Mouse (Mus musculus): ENCODE measurements around the gene Zfp459. TPM values are rescaled to one million over a fixed set of nuclear protein-coding genes. Genes with fewer than 3 reads are reported as not detected.

Gene Zfp459
- polyA plus RNA-seq (2021; fragmentation: Nextera tagmentation) = 0.68 and 1.3 TPM in 2 replicates
- long read RNA-seq, experiment 1, partial matches to known transcripts = 0 of 1 reads
- long read RNA-seq, experiment 1, other reads (novel, unspliced or antisense) = 1 of 1 reads
- long read RNA-seq, experiment 2, partial matches to known transcripts = 0 of 4 reads
- long read RNA-seq, experiment 2, other reads (novel, unspliced or antisense) = 2 of 4 reads

DNA sequence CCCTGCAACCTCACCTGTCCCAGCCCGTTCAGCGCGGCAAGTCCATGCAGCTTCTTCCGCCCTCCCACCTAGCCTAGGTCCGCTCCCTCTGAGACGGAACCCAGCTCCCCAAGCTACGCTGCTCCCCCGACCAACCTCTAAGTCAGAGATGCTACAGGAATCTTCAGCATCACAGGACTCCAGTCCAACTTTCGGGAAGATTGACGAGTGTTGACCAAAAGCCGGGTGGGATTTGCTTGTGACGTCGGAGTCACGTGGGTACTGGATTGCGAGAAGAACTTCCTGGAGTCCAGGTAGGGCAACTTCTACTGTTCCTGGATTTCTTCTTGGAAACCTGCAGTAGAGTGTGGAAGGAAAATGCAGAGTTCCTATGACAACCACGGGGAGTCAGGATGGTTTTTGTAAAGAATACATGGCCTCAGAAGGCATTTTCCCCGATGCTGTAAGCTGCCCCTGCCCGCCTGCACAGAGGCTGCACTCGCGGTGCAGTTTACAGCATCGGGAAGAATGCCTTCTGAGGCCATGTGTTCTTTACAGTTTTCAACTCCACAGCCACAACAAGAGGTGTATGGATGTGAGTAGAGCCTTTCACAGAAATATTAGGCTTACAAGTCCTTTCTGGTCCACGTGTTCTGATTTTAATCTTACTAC is at the start of gene Zfp459:
TSS of gene Zfp459 (minus strand) at position 212 of the 651 bp plus-strand sequence.

DNA sequence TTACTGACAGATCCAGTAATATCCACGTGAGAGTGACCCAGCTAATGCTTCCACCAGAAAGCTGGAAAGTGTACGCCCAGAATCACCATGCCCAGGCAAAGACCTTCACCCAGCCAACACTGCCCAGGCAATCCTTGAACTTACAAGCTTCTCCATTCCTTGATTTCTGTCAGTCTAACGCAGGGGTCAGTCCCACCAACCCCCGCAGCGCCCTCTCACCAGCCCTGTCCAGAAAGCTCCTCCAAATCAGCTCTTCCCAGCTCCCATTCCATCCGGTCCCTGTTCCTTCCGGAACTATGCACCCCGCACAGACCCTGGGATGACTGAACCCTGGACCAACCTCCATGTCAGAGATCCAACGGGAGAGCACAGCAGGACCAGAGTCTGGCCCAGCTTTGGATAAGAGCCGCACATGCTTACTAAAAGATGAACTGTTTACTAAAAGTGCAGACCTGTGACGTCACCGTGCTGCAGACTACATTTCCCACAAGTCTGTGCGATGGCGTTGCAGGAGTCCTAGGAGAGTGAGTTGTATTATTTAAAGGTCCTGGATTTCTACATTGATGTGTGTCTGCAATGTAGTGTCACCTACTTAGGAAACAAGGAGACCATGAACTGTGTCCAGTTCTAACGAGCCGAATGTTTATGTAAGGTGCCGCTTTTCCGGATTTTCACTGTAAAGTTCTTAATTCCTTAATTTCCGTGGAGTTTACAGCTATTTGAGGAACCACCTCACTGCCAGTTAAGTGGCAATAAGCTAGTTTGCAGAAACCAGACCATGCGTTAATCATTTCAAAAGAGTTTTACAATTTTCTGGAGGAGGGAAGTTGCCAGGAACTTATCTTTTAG is 30.2 kb upstream of the Zfp459 start, which contains the start of gene Zfp874a:
TSS of gene Zfp874a (minus strand) at position 453 of the 849 bp plus-strand sequence.

DNA sequence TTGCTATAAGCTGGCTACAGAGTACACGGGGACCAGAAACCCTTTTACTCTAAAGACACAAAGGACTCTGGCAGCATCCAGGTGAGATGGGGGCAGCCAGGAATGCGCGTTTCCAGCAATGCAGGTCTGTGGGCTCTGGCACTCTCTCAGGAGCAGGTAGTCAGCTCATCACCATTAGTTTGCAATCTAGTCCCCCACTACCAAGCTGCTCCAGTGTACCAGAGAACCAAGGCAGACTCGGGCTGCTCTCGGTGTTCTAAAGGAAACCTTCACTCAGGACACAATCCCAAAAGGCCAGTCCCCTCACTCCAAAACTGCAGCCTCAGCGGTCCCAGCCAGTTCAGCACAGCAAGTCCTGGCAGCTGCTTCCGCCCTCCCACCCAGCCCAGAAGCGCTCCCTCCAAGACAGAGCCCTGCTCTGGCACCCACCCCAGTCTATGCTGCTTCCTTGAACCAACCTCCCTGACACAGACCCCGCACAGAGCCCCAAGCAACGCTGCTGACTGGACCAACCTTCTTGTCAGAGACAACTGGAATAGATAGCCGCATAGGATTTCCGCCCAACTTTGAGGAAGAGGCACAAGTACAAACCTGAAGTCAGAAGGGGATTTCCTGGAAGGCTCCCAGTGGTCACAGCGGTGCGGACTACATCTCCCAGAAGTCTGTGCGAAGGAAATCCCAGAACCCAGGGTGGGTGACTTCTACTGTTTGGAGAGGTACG is 21.9 kb downstream of the Zfp459 start, which contains the start of gene Zfp429:
TSS of gene Zfp429 (minus strand) at position 637 of the 721 bp plus-strand sequence.

DNA sequence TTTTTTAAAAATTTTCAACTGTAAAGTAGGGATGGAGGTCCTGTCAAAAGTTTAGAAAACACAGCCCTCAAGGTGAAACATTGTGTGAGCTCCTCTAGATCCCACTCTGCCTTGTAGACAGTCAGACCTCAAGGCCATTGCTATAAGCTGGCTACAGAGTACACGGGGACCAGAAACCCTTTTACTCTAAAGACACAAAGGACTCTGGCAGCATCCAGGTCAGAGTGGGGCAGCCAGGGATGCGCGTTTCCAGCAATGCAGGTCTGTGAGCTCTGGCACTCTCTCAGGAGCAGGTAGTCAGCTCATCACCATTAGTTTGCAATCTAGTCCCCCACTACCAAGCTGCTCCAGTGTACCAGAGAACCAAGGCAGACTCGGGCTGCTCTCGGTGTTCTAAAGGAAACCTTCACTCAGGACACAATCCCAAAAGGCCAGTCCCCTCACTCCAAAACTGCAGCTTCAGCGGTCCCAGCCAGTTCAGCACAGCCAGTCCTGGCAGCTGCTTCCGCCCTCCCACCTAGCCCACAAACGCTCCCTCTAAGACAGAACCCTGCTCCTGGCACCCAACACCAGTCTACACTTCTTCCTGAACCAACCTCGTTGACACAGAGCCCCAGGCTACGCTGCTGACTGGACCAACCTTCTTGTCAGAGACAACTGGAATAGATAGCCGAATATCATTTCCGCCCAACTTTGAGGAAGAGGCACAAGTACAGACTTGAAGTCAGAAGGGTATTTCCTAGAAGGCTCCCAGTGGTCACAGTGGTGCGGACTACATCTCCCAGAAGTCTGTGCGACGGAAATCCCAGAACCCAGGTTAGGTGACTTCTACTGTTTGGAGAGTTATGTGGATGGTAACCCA is 45.9 kb downstream of the Zfp459 start, which contains the start of the genes Gm28041 and Zfp456:
TSS of gene Gm28041 (minus strand) at position 684 of the 862 bp plus-strand sequence.
TSS of gene Zfp456 (minus strand) at position 761 of the 862 bp plus-strand sequence.

DNA sequence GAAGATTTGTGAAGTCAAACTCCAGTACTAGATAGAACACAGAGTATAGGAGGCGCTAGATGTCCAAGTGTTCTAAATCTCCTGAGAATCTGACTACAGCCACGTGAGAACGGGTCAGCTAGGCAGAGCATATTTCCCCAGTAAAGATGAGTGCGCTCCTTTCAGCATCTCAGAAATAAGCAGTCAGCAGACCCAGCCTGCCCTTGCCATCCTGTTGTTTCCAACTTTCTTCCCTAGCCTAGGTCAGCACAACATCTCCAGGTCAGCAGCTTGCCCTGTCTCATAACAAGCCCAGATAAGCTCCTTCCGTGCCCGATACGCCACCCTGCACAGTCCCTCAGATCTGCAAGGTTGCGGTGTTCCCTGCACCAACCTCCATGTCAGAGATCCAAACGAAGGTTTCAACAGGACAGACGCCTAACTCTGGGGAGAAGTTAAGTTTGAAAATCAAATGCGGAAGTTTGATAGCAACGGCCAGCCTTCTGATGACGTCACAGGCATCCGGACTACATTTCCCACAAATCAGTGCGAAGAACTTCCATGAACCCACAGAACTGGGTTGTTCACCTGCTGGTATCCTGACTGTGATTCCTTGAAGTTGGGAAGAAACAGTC is 61.0 kb downstream of the Zfp459 start, which contains the start of the genes Gm28044 and Zfp953:
TSS of gene Gm28044 (minus strand) at position 406 of the 614 bp plus-strand sequence.
TSS of gene Zfp953 (minus strand) at position 475 of the 614 bp plus-strand sequence.

Other genes starting within 250 kb of the Zfp459 start
- 1.5 and 2.0 TPM in 2 replicates for gene Rsl1, start 248.2 kb downstream of the Zfp459 start, polyA plus RNA-seq (2021; fragmentation: Nextera tagmentation)
- 0.87 and 1.0 TPM in 2 replicates for gene Zfp455, start 226.9 kb downstream of the Zfp459 start, polyA plus RNA-seq (2021; fragmentation: Nextera tagmentation)
- gene Zfp458, start 143.0 kb downstream of the Zfp459 start, polyA plus RNA-seq (2021; fragmentation: Nextera tagmentation) = 2.7 TPM in 2 replicates
- gene Zfp457, start 114.9 kb downstream of the Zfp459 start, polyA plus RNA-seq (2021; fragmentation: Nextera tagmentation) = 0.26 and 0.28 TPM in 2 replicates
- gene Zfp595, start 88.8 kb downstream of the Zfp459 start, polyA plus RNA-seq (2021; fragmentation: Nextera tagmentation) = 0.54 and 0.89 TPM in 2 replicates
- 0.56 TPM in 1 of 2 replicates, not detected in the other for gene Gm28044, start 60.9 kb downstream of the Zfp459 start, polyA plus RNA-seq (2021; fragmentation: Nextera tagmentation)
- gene Zfp953, start 60.8 kb downstream of the Zfp459 start, polyA plus RNA-seq (2021; fragmentation: Nextera tagmentation) = 0.18 and 0.21 TPM in 2 replicates
- 0.48 TPM in 1 of 2 replicates, not detected in the other for gene Gm28041, start 45.7 kb downstream of the Zfp459 start, polyA plus RNA-seq (2021; fragmentation: Nextera tagmentation)
- gene Zfp456, start 45.6 kb downstream of the Zfp459 start, polyA plus RNA-seq (2021; fragmentation: Nextera tagmentation) = 0.30 and 0.43 TPM in 2 replicates
- gene Zfp429, start 21.6 kb downstream of the Zfp459 start, polyA plus RNA-seq (2021; fragmentation: Nextera tagmentation) = 1.0 and 2.2 TPM in 2 replicates
- 5.8 and 7.5 TPM in 2 replicates for gene Zfp874a, start 30.2 kb upstream of the Zfp459 start, polyA plus RNA-seq (2021; fragmentation: Nextera tagmentation)
- 2.0 and 5.7 TPM in 2 replicates for gene Zfp874b, start 62.8 kb upstream of the Zfp459 start, polyA plus RNA-seq (2021; fragmentation: Nextera tagmentation)
- 4.1 and 5.1 TPM in 2 replicates for gene Zfp58, start 79.1 kb upstream of the Zfp459 start, polyA plus RNA-seq (2021; fragmentation: Nextera tagmentation)
- not detected in 2 replicates for gene Gm26965, start 104.7 kb upstream of the Zfp459 start, polyA plus RNA-seq (2021; fragmentation: Nextera tagmentation)
- 38.7 and 41.4 TPM in 2 replicates for gene Zfp87, start 104.8 kb upstream of the Zfp459 start, polyA plus RNA-seq (2021; fragmentation: Nextera tagmentation)
- 5.4 and 6.0 TPM in 2 replicates for gene Zfp748, start 132.4 kb upstream of the Zfp459 start, polyA plus RNA-seq (2021; fragmentation: Nextera tagmentation)
- gene Zfp729b, start 188.3 kb upstream of the Zfp459 start, polyA plus RNA-seq (2021; fragmentation: Nextera tagmentation) = 2.2 and 2.7 TPM in 2 replicates
- gene Gm49345, start 216.4 kb upstream of the Zfp459 start, polyA plus RNA-seq (2021; fragmentation: Nextera tagmentation) = 1.5 TPM in 1 of 2 replicates, not detected in the other
- 1.6 and 1.9 TPM in 2 replicates for gene Zfp729a, start 216.4 kb upstream of the Zfp459 start, polyA plus RNA-seq (2021; fragmentation: Nextera tagmentation)